Mouse (Mus musculus) left cerebral cortex, postnatal 25 days (tissue): ENCODE results near the gene Dusp1. TPM values are rescaled to one million over a fixed set of nuclear protein-coding genes. Genes with fewer than 3 reads are reported as not detected.

Experiments
- DNase-seq, 2 experiments: peaks; one replicate each; pipeline ENCODE4 v3.0.0; 2022; ENCODE audit warnings: low spot score in 2 of 2, mixed read lengths in 1 of 2
- intact Hi-C: fragments of 180-260 bp; cut with DNase I; formaldehyde crosslinking; loops from one replicate; pipeline ENCODE4 v1.15.1; 2025
- total RNA-seq, 2 experiments: library from RNA; stranded (reverse); gene quantifications; 2 replicates each; pipeline ENCODE4 v1.2.3; 2021

Dusp1 gene
- total RNA-seq, 2 experiments from 2014 or later, result 32.7 to 47.7 TPM

GRCm38 (mm10) chr17:26487917-26488316 lies 74.0 kb downstream of the Dusp1 start:
- intact Hi-C loops, result no loop called here
- no peak for DNase-seq

GRCm38 (mm10) chr17:26487266-26487665 lies 74.7 kb downstream of the Dusp1 start:
- intact Hi-C loops, result no loop called here
- DNase-seq, result no peak

GRCm38 (mm10) chr17:26484626-26485421 lies 77.1 kb downstream of the Dusp1 start:
- intact Hi-C loops, result no loop called here
- DNase-seq, result no peak

GRCm38 (mm10) chr17:26480956-26481355 lies 81.0 kb downstream of the Dusp1 start:
- intact Hi-C loops, result no loop called here
- no peak for DNase-seq

GRCm38 (mm10) chr17:26479619-26480018 lies 82.3 kb downstream of the Dusp1 start:
- intact Hi-C loops, result no loop called here
- DNase-seq, result no peak

GRCm38 (mm10) chr17:26478672-26479071 lies 83.3 kb downstream of the Dusp1 start:
- intact Hi-C loops, result no loop called here
- no peak for DNase-seq

- DNase-seq, result no peak
- intact Hi-C loops, result no loop called here
Observed at GRCm38 (mm10) chr17:26476871-26477270, 85.1 kb downstream of the Dusp1 start.

GRCm38 (mm10) chr17:26468102-26468894 lies 93.6 kb downstream of the Dusp1 start:
- intact Hi-C loops, result loop anchor here (5.0 kb wide), 1 partner anchor 94 kb away; the partner anchor contains the start of genes Dusp1 and Ergic1
- no peak for DNase-seq

- DNase-seq, result no peak
- intact Hi-C loops, result loop anchor here (2.0 to 5.0 kb wide), 2 partner anchors 41 to 95 kb away; partner anchors contain the start of genes Dusp1 and Ergic1
Observed at GRCm38 (mm10) chr17:26467619-26468018, 94.3 kb downstream of the Dusp1 start.

- DNase-seq, result peak; percentile 72 to 80
- intact Hi-C loops, result loop anchor here (1.0 to 5.0 kb wide), 3 partner anchors 42 to 172 kb away; partner anchors contain the start of genes Dusp1 and Ergic1
Observed at GRCm38 (mm10) chr17:26466741-26467150, 95.2 kb downstream of the Dusp1 start.

- intact Hi-C loops, result loop anchor here (5.0 kb wide), 2 partner anchors 97 to 422 kb away; partner anchors contain the start of genes Dusp1 and Ergic1
- no peak for DNase-seq
Observed at GRCm38 (mm10) chr17:26464972-26465371, 97.0 kb downstream of the Dusp1 start.

GRCm38 (mm10) chr17:26464481-26464880 lies 97.4 kb downstream of the Dusp1 start:
- no peak for DNase-seq
- intact Hi-C loops, result loop anchor here (5.0 kb wide), 1 partner anchor 423 kb away; no protein-coding TSS in a partner anchor

- DNase-seq, result no peak
- intact Hi-C loops, result loop anchor here (5.0 kb wide), 1 partner anchor 423 kb away; no protein-coding TSS in a partner anchor
Observed at GRCm38 (mm10) chr17:26463984-26464383, 97.9 kb downstream of the Dusp1 start.

GRCm38 (mm10) chr17:26463432-26463831 lies 98.5 kb downstream of the Dusp1 start:
- intact Hi-C loops, result loop anchor here (5.0 kb wide), 1 partner anchor 424 kb away; no protein-coding TSS in a partner anchor
- no peak for DNase-seq

GRCm38 (mm10) chr17:26462634-26463170 lies 99.2 kb downstream of the Dusp1 start:
- intact Hi-C loops, result loop anchor here (5.0 kb wide), 1 partner anchor 425 kb away; no protein-coding TSS in a partner anchor
- peak; percentile 78 to 85 for DNase-seq

GRCm38 (mm10) chr17:26458049-26458448 lies 103.9 kb downstream of the Dusp1 start:
- intact Hi-C loops, result no loop called here
- DNase-seq, result no peak

GRCm38 (mm10) chr17:26457506-26457905 lies 104.4 kb downstream of the Dusp1 start:
- intact Hi-C loops, result no loop called here
- DNase-seq, result no peak
